ENCODE assay signal across 21 mouse cellular contexts in genomic region chr12:81150917-81151316, GRCm38 (mm10).
A peak's percentile ranks its signal among the peaks of the same experiment; 100 is the strongest.
DNase-seq lines count a peak whose midpoint lies in the region; ATAC-seq and TF ChIP-seq lines count a peak whose summit lies in the region.
"Had no signal": no experiment of that assay in that cellular context is flagged by ENCODE, and none has a peak within 500 bp of the region (broad histone marks: within the 10 kb centered on the region; RNA-seq: fewer than 3 reads in every experiment).

No protein-coding gene starts in this region.

- no peaks in the 10 kb centered on the region for H3K79me2 ChIP-seq in C2C12 (ENCODE audit: control insufficient read depth, insufficient read depth)

- peak; percentile 55 for ATAC-seq in heart, embryonic 14.5 days (ENCODE audit: insufficient number of reproducible peaks, insufficient read depth, low FRiP score, low read depth)
- ATAC-seq: intestine, postnatal 0 days; midbrain, embryonic 13.5 days had no signal

- no peak for TF ChIP-seq CTCF in C2C12 (IDR thresholded peaks at IDR 0.05; ENCODE audit: control insufficient read depth, insufficient read depth, insufficient read length)

- DNase-seq in adipocyte (ENCODE audit: low spot score), result peak; percentile 57
- peak; percentile 32 for DNase-seq in heart, postnatal 4 days
- no peak for DNase-seq in kidney, postnatal 25 days
- no peak for DNase-seq in cerebellum, adult 8-10 months
- DNase-seq in embryo, embryonic 11 days, result no peak
- DNase-seq: adrenal gland, postnatal 10 days; cerebellum, adult 2 months; gastrocnemius, postnatal 36 days; liver, embryonic 13.5 days; spleen, adult 18-20 months had no signal

- no peak overlapping the region for H3K9ac ChIP-seq in heart, embryonic 14.5 days (ENCODE audit: low read length)
- H3K9ac ChIP-seq: hindbrain, embryonic 15.5 days; limb, embryonic 12.5 days; liver, embryonic 13.5 days; lung, embryonic 15.5 days; midbrain, embryonic 13.5 days; stomach, embryonic 15.5 days had no signal

- no peaks in the 10 kb centered on the region for H3K36me3 ChIP-seq in C2C12 (ENCODE audit: control insufficient read depth, insufficient read depth)
- no peaks in the 10 kb centered on the region for H3K36me3 ChIP-seq in heart, embryonic 14.5 days (ENCODE audit: control insufficient read depth, insufficient read depth, low read length)
- H3K36me3 ChIP-seq: hindbrain, embryonic 15.5 days; limb, embryonic 12.5 days; liver, embryonic 13.5 days; lung, embryonic 15.5 days; midbrain, embryonic 13.5 days; stomach, embryonic 15.5 days had no signal

- H3ac ChIP-seq in C2C12 (ENCODE audit: control insufficient read depth, insufficient read length, low read depth), result no peak overlapping the region

- peaks cover 0 to 4% of the 10 kb centered on the region in 2 experiments; a peak in 1 of 4 replicates for H3K4me1 ChIP-seq in heart, embryonic 14.5 days (ENCODE audit: control insufficient read depth in 2 of 2, insufficient read depth in 2 of 2, low read length in 2 of 2)
- H3K4me1 ChIP-seq: hindbrain, embryonic 15.5 days; limb, embryonic 12.5 days; lung, embryonic 15.5 days; stomach, embryonic 15.5 days had no signal

- H3K79me3 ChIP-seq in C2C12 (ENCODE audit: low read depth), result no peaks in the 10 kb centered on the region

- no peak overlapping the region for H3K4me2 ChIP-seq in heart, embryonic 14.5 days (ENCODE audit: low read length)
- H3K4me2 ChIP-seq: hindbrain, embryonic 15.5 days; limb, embryonic 12.5 days; liver, embryonic 13.5 days; lung, embryonic 15.5 days; midbrain, embryonic 13.5 days; stomach, embryonic 15.5 days had no signal

- H3K27me3 ChIP-seq in C2C12 (ENCODE audit: control insufficient read depth, insufficient read depth, insufficient read length), result no peaks in the 10 kb centered on the region
- H3K27me3 ChIP-seq in heart, embryonic 14.5 days (ENCODE audit: control insufficient read depth, insufficient read depth, low read length), result no peaks in the 10 kb centered on the region
- H3K27me3 ChIP-seq: CH12.LX; hindbrain, embryonic 15.5 days; limb, embryonic 12.5 days; liver, embryonic 13.5 days; lung, embryonic 15.5 days; stomach, embryonic 15.5 days had no signal

- H3K4me3 ChIP-seq in C2C12 (ENCODE audit: insufficient read depth, poor library complexity, severe bottlenecking), result no peak overlapping the region
- H3K4me3 ChIP-seq in heart, embryonic 14.5 days (ENCODE audit: control insufficient read depth in 1 of 2, insufficient read depth in 1 of 2, low read depth in 1 of 2, low read length in 2 of 2), result no peak overlapping the region
- H3K4me3 ChIP-seq: hindbrain, embryonic 15.5 days; left cerebral cortex, adult 2 months; limb, embryonic 12.5 days; liver, embryonic 13.5 days; lung, embryonic 15.5 days; midbrain, embryonic 13.5 days; stomach, embryonic 15.5 days had no signal

- 0 out of 4 replicates have a peak overlapping the region, but pooled peaks of 1 of the 2 experiments have one; percentile 0 for H3K27ac ChIP-seq in heart, embryonic 14.5 days (replicated peaks in 1 of 2; ENCODE audit: control insufficient read depth in 1 of 2, insufficient read depth in 1 of 2, low read depth in 2 of 2, low read length in 2 of 2)
- H3K27ac ChIP-seq: hindbrain, embryonic 15.5 days; kidney, postnatal 0 days; left cerebral cortex, adult 2 months; limb, embryonic 12.5 days; liver, embryonic 13.5 days; lung, embryonic 15.5 days; midbrain, embryonic 13.5 days; stomach, embryonic 15.5 days had no signal

- no peaks in the 10 kb centered on the region for H3K9me3 ChIP-seq in heart, embryonic 14.5 days (ENCODE audit: control insufficient read depth, low read length)
- H3K9me3 ChIP-seq: hindbrain, embryonic 15.5 days; limb, embryonic 12.5 days; liver, embryonic 13.5 days; lung, embryonic 15.5 days; midbrain, embryonic 13.5 days; stomach, embryonic 15.5 days had no signal

- WGBS in heart, embryonic 14.5 days, result 69% methylated on average over 5 of the region's 5 CpGs

TF ChIP-seq in C2C12, 6 proteins besides CTCF, POLR2A, EP300 and RAD21:
- TF ChIP-seq MYOD1 (IDR thresholded peaks at IDR 0.05; ENCODE audit: control insufficient read depth, insufficient read length, low read depth) (peak; percentile 25), MYOG (IDR thresholded peaks at IDR 0.05; ENCODE audit: control insufficient read depth, extremely low read depth, insufficient read length) (no peak), USF1 (IDR thresholded peaks at IDR 0.05; ENCODE audit: low read depth) (peak; percentile 64)

Comparison
In these comparisons a context has a peak if more than half of its experiments do, and no peak if none do; other contexts are left out.
1. DNase-seq: peak in adipocyte (single experiment) and heart, postnatal 4 days (single experiment); none in kidney, postnatal 25 days (0 of 2), cerebellum, adult 8-10 months (single experiment) and embryo, embryonic 11 days (single experiment).